Mouse (Mus musculus) kidney, embryonic 14.5 days (tissue): ENCODE data around the gene 2010111I01Rik. TPM values are rescaled to one million over a fixed set of nuclear protein-coding genes. Genes with fewer than 3 reads are reported as not detected.

ENCODE experiments used
- ATAC-seq: fragments of 200-750 bp; cut with Nextera tagmentation; 2 replicates; pipeline ENCODE4 v1.8.0; 2017; ENCODE audit warnings: moderate number of reproducible peaks, mild to moderate bottlenecking, moderate TSS enrichment, moderate library complexity; ENCODE audit not compliant: low FRiP score, low TSS enrichment
- H3K27ac ChIP-seq: fragments of 300-500 bp; sonication (generic); 2 replicates; pipeline ENCODE4 v1.5.1; 2014; ENCODE audit warnings: low read depth, mild to moderate bottlenecking, low read length, moderate library complexity, mixed read lengths
- H3K27me3 ChIP-seq: fragments of 300-500 bp; sonication (generic); 2 replicates; pipeline ENCODE4 v1.6.1; 2014; ENCODE audit warnings: mild to moderate bottlenecking, low read length; ENCODE audit not compliant: control insufficient read depth, insufficient read depth
- H3K36me3 ChIP-seq: fragments of 300-500 bp; sonication (generic); 2 replicates; pipeline ENCODE4 v1.6.1; 2014; ENCODE audit warnings: low read length, mixed read lengths; ENCODE audit not compliant: control insufficient read depth, insufficient read depth
- H3K4me1 ChIP-seq: fragments of 300-500 bp; sonication (generic); 2 replicates; pipeline ENCODE4 v1.6.1; 2014; ENCODE audit warnings: low read length, mixed read lengths; ENCODE audit not compliant: control insufficient read depth, insufficient read depth
- H3K4me2 ChIP-seq: fragments of 300-500 bp; sonication (generic); replicated peaks from 2 replicates; pipeline ENCODE4 v1.6.1; 2014; ENCODE audit warnings: low read depth, mild to moderate bottlenecking, low read length
- H3K4me3 ChIP-seq: fragments of 300-500 bp; sonication (generic); 2 replicates; pipeline ENCODE4 v1.5.1; 2014; ENCODE audit warnings: mild to moderate bottlenecking, low read length
- H3K9ac ChIP-seq: fragments of 300-500 bp; sonication (generic); 2 replicates; pipeline ENCODE4 v1.6.1; 2014; ENCODE audit warnings: low read depth, mild to moderate bottlenecking, low read length, moderate library complexity
- H3K9me3 ChIP-seq: fragments of 300-500 bp; sonication (generic); 2 replicates; pipeline ENCODE4 v1.6.1; 2016; ENCODE audit warnings: low read length; ENCODE audit not compliant: control insufficient read depth
- WGBS: fragments of 180-500 bp; shearing (Covaris S2); extraction: QIAGEN DNeasy Blood & Tissue Kit; methylation state at CpG from one replicate; pipeline ENCODE4 v1.1.7; 2014; 5-methylcytosine and 5-hydroxymethylcytosine counted together
- polyA plus RNA-seq: library from polyadenylated mRNA; unstranded; fragments of >200 nt; fragmentation: Nextera tagmentation; extraction: Ambion mirVana; gene quantifications from 2 replicates; pipeline ENCODE4 v1.2.1, GENCODE M21; 2014

2010111I01Rik gene
- polyA plus RNA-seq, 1 experiment from 2014 or later, result 153 TPM

GRCm38 (mm10) chr13:63117495-63118184, 152.9 kb downstream of the 2010111I01Rik start:
- 58% methylated on average over 3 of the region's 3 CpGs for WGBS
- H3K27ac ChIP-seq, result no peak overlapping the region
- H3K36me3 ChIP-seq, result no peaks in the 10 kb centered on the region
- H3K4me3 ChIP-seq, result no peak overlapping the region
- peaks cover 6% of the 10 kb centered on the region for H3K4me1 ChIP-seq
- H3K4me2 ChIP-seq, result no peak overlapping the region
- no peaks in the 10 kb centered on the region for H3K9me3 ChIP-seq
- no peak overlapping the region for H3K9ac ChIP-seq
- ATAC-seq, result no peak
- H3K27me3 ChIP-seq, result no peaks in the 10 kb centered on the region

- no peak overlapping the region for H3K4me2 ChIP-seq
- H3K27me3 ChIP-seq, result no peaks in the 10 kb centered on the region
- H3K27ac ChIP-seq, result no peak overlapping the region
- H3K4me3 ChIP-seq, result no peak overlapping the region
- no peaks in the 10 kb centered on the region for H3K36me3 ChIP-seq
- no peak overlapping the region for H3K9ac ChIP-seq
- no peaks in the 10 kb centered on the region for H3K4me1 ChIP-seq
- WGBS, result 73% methylated on average over 3 of the region's 3 CpGs
- H3K9me3 ChIP-seq, result no peaks in the 10 kb centered on the region
- ATAC-seq, result no peak
These were observed 154.0 kb downstream of the 2010111I01Rik start for GRCm38 (mm10) chr13:63118682-63119081.

- Histone ChIP-seq H3K27me3 (no peaks in the 10 kb centered on the region), H3K9ac (no peak overlapping the region), H3K9me3 (no peaks in the 10 kb centered on the region), H3K4me2 (no peak overlapping the region), H3K4me3 (no peak overlapping the region), H3K4me1 (no peaks in the 10 kb centered on the region), H3K27ac (no peak overlapping the region), H3K36me3 (no peaks in the 10 kb centered on the region)
- no peak for ATAC-seq
- 83% methylated on average over 2 of the region's 2 CpGs for WGBS
These were observed 155.6 kb downstream of the 2010111I01Rik start for GRCm38 (mm10) chr13:63120296-63120695.

- Histone ChIP-seq H3K4me3 (no peak overlapping the region), H3K9me3 (no peaks in the 10 kb centered on the region), H3K36me3 (no peaks in the 10 kb centered on the region), H3K27ac (no peak overlapping the region), H3K9ac (no peak overlapping the region), H3K27me3 (no peaks in the 10 kb centered on the region), H3K4me2 (no peak overlapping the region), H3K4me1 (no peaks in the 10 kb centered on the region)
- ATAC-seq, result no peak
- 80% methylated on average over 4 of the region's 4 CpGs for WGBS
These were observed 157.1 kb downstream of the 2010111I01Rik start for GRCm38 (mm10) chr13:63121747-63122146.

- Histone ChIP-seq H3K4me2 (no peak overlapping the region), H3K27ac (no peak overlapping the region), H3K36me3 (no peaks in the 10 kb centered on the region), H3K9me3 (peaks cover 10% of the 10 kb centered on the region; the same call in 1 of the 2 replicates), H3K4me1 (no peaks in the 10 kb centered on the region), H3K4me3 (no peak overlapping the region), H3K9ac (no peak overlapping the region), H3K27me3 (no peaks in the 10 kb centered on the region)
- 56% methylated on average over 3 of the region's 3 CpGs for WGBS
- ATAC-seq, result no peak
These were observed 161.5 kb downstream of the 2010111I01Rik start for GRCm38 (mm10) chr13:63126206-63126605.

GRCm38 (mm10) chr13:63127516-63127915, 162.8 kb downstream of the 2010111I01Rik start:
- no peaks in the 10 kb centered on the region for H3K4me1 ChIP-seq

GRCm38 (mm10) chr13:63134879-63135421, 170.3 kb downstream of the 2010111I01Rik start:
- ATAC-seq, result no peak
- Histone ChIP-seq H3K4me1 (no peaks in the 10 kb centered on the region), H3K4me3 (no peak overlapping the region), H3K27ac (no peak overlapping the region), H3K9me3 (no peaks in the 10 kb centered on the region), H3K36me3 (no peaks in the 10 kb centered on the region), H3K9ac (no peak overlapping the region), H3K4me2 (no peak overlapping the region), H3K27me3 (no peaks in the 10 kb centered on the region)
- WGBS, result 90% methylated on average over 5 of the region's 5 CpGs

More at GRCm38 (mm10) chr13:63127516-63127915, 162.8 kb downstream of the 2010111I01Rik start:
- H3K4me2 ChIP-seq, result no peak overlapping the region
- H3K27me3 ChIP-seq, result no peaks in the 10 kb centered on the region
- no peak for ATAC-seq
- H3K9ac ChIP-seq, result no peak overlapping the region
- no peak overlapping the region for H3K4me3 ChIP-seq
- peaks cover 10% of the 10 kb centered on the region; the same call in 1 of the 2 replicates for H3K9me3 ChIP-seq
- H3K36me3 ChIP-seq, result no peaks in the 10 kb centered on the region
- WGBS, result 95% methylated on average over 1 of the region's 1 CpGs
- no peak overlapping the region for H3K27ac ChIP-seq

- WGBS, result 89% methylated on average over 7 of the region's 7 CpGs
- no peak for ATAC-seq
- no peak overlapping the region for H3K9ac ChIP-seq
- no peak overlapping the region for H3K27ac ChIP-seq
- H3K4me1 ChIP-seq, result no peaks in the 10 kb centered on the region
- H3K4me3 ChIP-seq, result no peak overlapping the region
- H3K4me2 ChIP-seq, result no peak overlapping the region
- H3K36me3 ChIP-seq, result no peaks in the 10 kb centered on the region
- H3K27me3 ChIP-seq, result no peaks in the 10 kb centered on the region
- H3K9me3 ChIP-seq, result no peaks in the 10 kb centered on the region
These were observed 171.3 kb downstream of the 2010111I01Rik start for GRCm38 (mm10) chr13:63135994-63136393.

- ATAC-seq, result no peak
- H3K27me3 ChIP-seq, result no peaks in the 10 kb centered on the region
- WGBS, result 85% methylated on average over 1 of the region's 1 CpGs
- no peak overlapping the region for H3K4me2 ChIP-seq
- H3K4me3 ChIP-seq, result no peak overlapping the region
- H3K9me3 ChIP-seq, result no peaks in the 10 kb centered on the region
- H3K36me3 ChIP-seq, result no peaks in the 10 kb centered on the region
- no peak overlapping the region for H3K9ac ChIP-seq
- H3K4me1 ChIP-seq, result no peaks in the 10 kb centered on the region
- no peak overlapping the region for H3K27ac ChIP-seq
These were observed 172.1 kb downstream of the 2010111I01Rik start for GRCm38 (mm10) chr13:63136775-63137174.
